Mouse (Mus musculus) C2C12 (cell line): ENCODE data around the gene Acsl1.

ENCODE experiments used
- CEBPB ChIP-seq: IDR thresholded peaks from one replicate; pipeline ENCODE4 v1.6.1; 2011; ENCODE audit warnings: low read depth, mild to moderate bottlenecking, control low read depth, moderate library complexity
- CTCF ChIP-seq: IDR thresholded peaks from one replicate; pipeline ENCODE4 v1.5.1; 2011; ENCODE audit not compliant: control insufficient read depth, insufficient read depth, insufficient read length
- MAX ChIP-seq: IDR thresholded peaks from one replicate; pipeline ENCODE4 v1.6.1; 2011; ENCODE audit warnings: mild to moderate bottlenecking, control low read depth
- MYOG ChIP-seq: IDR thresholded peaks from one replicate; pipeline ENCODE4 v1.6.1; 2011; ENCODE audit not compliant: control insufficient read depth, insufficient read length; ENCODE audit errors: extremely low read depth
- USF1 ChIP-seq: IDR thresholded peaks from one replicate; pipeline ENCODE4 v1.6.1; 2011; ENCODE audit warnings: low read depth, mild to moderate bottlenecking, control low read depth, moderate library complexity

DNA sequence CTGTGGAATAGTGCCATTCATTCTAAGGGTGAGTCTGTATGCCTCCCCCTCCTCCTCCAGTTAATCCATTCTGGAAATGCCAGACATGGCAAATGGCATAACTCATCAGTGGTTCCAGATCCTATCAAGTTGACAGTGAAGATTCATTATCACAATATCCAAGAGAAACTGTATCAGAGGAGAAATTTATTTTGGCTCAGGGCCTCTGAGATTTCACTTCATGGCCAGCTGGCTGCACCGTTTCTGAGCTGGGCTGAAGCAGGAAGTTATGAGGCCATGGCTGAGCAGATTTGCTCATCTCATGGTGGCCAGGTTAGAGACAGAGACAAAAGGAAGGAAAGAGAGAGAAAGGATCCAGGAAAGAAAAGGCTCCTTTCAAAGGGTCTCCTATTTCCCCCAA lies 37.2 kb upstream of the Acsl1 start:
- no peak for TF ChIP-seq CTCF
- no peak for TF ChIP-seq MYOG
- no peak for TF ChIP-seq CEBPB
- no peak for TF ChIP-seq USF1
- no peak for TF ChIP-seq MAX
